Mouse (Mus musculus) layer of hippocampus, adult 2 months (tissue): ENCODE data around the gene Olfr59. TPM values are rescaled to one million over a fixed set of nuclear protein-coding genes. Genes with fewer than 3 reads are reported as not detected.

Experiments used
- DNase-seq, 2 experiments: peaks; one replicate each; pipeline ENCODE4 v3.0.0; 2022; ENCODE audit warnings: low spot score in 2 of 2
- H3K27ac ChIP-seq: fragments of 200-600 bp; 2 replicates; pipeline ENCODE4 v1.8.1; 2022
- H3K4me3 ChIP-seq: fragments of 200-600 bp; 2 replicates; pipeline ENCODE4 v1.8.1; 2022; ENCODE audit warnings: mild to moderate bottlenecking
- CTCF ChIP-seq: fragments of 200-600 bp; conservative IDR thresholded peaks from 2 replicates; pipeline ENCODE4 v1.8.1; 2022; ENCODE audit warnings: antibody characterized with exemption, mild to moderate bottlenecking, moderate library complexity
- long read RNA-seq, 2 experiments: library from polyadenylated mRNA; stranded (forward); transcript quantifications; one replicate each; pipeline ENCODE4 v2.0.0; 2021; ENCODE audit warnings: borderline mapping rate in 2 of 2
- total RNA-seq, 2 experiments: library from RNA; stranded (reverse); gene quantifications; 2 replicates each; pipeline ENCODE4 v1.2.3; 2021

Olfr59 gene
- not detected for total RNA-seq
- long read RNA-seq, experiment 1 = 0 reads
- long read RNA-seq, experiment 2 = 0 reads

- TF ChIP-seq CTCF = no peak
These were observed at the start of gene Olfr59 for GRCm38 (mm10) chr11:74283436-74283835. TSS of gene Olfr59 (plus strand) at chr11:74283736.

GRCm38 (mm10) chr11:74241201-74241600 lies 42.3 kb upstream of the Olfr59 start:
- no peak overlapping the region for H3K4me3 ChIP-seq
- no peak for TF ChIP-seq CTCF
- no peak overlapping the region for H3K27ac ChIP-seq
- no peak for DNase-seq

More at GRCm38 (mm10) chr11:74283436-74283835, at the start of gene Olfr59:
- Histone ChIP-seq H3K27ac (no peak within 1 kb of the TSS), H3K4me3 (no peak within 1 kb of the TSS)
- DNase-seq = no peak

- TF ChIP-seq CTCF = no peak
- DNase-seq = no peak
These were observed 24.0 kb upstream of the Olfr59 start, which contains the start of gene Olfr406 for GRCm38 (mm10) chr11:74259508-74259907. TSS of gene Olfr406 (plus strand) at chr11:74259808.

GRCm38 (mm10) chr11:74287256-74287655 lies 3.7 kb downstream of the Olfr59 start:
- DNase-seq = no peak
- Histone ChIP-seq H3K4me3 (no peak overlapping the region), H3K27ac (no peak overlapping the region)
- no peak for TF ChIP-seq CTCF

More at GRCm38 (mm10) chr11:74259508-74259907, 24.0 kb upstream of the Olfr59 start, which contains the start of gene Olfr406:
- Histone ChIP-seq H3K4me3 (no peak within 1 kb of the TSS), H3K27ac (no peak within 1 kb of the TSS)

GRCm38 (mm10) chr11:74326044-74326443 lies 42.5 kb downstream of the Olfr59 start:
- no peak overlapping the region for H3K27ac ChIP-seq
- H3K4me3 ChIP-seq = no peak overlapping the region
- DNase-seq = no peak
- no peak for TF ChIP-seq CTCF

- no peak for DNase-seq
- TF ChIP-seq CTCF = no peak
- H3K27ac ChIP-seq = no peak overlapping the region
- no peak overlapping the region for H3K4me3 ChIP-seq
These were observed 45.2 kb downstream of the Olfr59 start for GRCm38 (mm10) chr11:74328781-74329180.

GRCm38 (mm10) chr11:74337931-74338330 lies 54.4 kb downstream of the Olfr59 start, which contains the start of gene Olfr410:
TSS of gene Olfr410 (minus strand) at chr11:74338031.
- H3K27ac ChIP-seq = no peak within 1 kb of the TSS
- DNase-seq = no peak
- no peak for TF ChIP-seq CTCF
- no peak within 1 kb of the TSS for H3K4me3 ChIP-seq

Other genes starting within 250 kb of the Olfr59 start
- not detected for gene Olfr139, start 227.2 kb upstream of the Olfr59 start, total RNA-seq
- gene Olfr399, start 227.1 kb upstream of the Olfr59 start, total RNA-seq = not detected
- not detected for gene Zfp616, start 213.8 kb upstream of the Olfr59 start, total RNA-seq
- gene Olfr401, start 170.0 kb upstream of the Olfr59 start, total RNA-seq = not detected
- not detected for gene Olfr402, start 130.2 kb upstream of the Olfr59 start, total RNA-seq
- gene Olfr403, start 97.5 kb upstream of the Olfr59 start, total RNA-seq = not detected
- not detected for gene Olfr43, start 72.4 kb upstream of the Olfr59 start, total RNA-seq
- gene Olfr406, start 23.9 kb upstream of the Olfr59 start, total RNA-seq = not detected
- gene Olfr410, start 54.3 kb downstream of the Olfr59 start, total RNA-seq = not detected
- not detected for gene Olfr411, start 68.9 kb downstream of the Olfr59 start, total RNA-seq
- not detected for gene Olfr412, start 78.3 kb downstream of the Olfr59 start, total RNA-seq